Mouse (Mus musculus) gastrocnemius, postnatal 36 days (tissue): ENCODE data around the gene Cd248. TPM values are rescaled to one million over a fixed set of nuclear protein-coding genes. Genes with fewer than 3 reads are reported as not detected.
A peak's percentile ranks its signal among the peaks of the same experiment; 100 is the strongest.

Source experiments
- DNase-seq, 2 experiments: peaks; one replicate each; pipeline ENCODE4 v3.0.0; 2022
- intact Hi-C: fragments of 180-260 bp; cut with DNase I; formaldehyde crosslinking; loops from one replicate; pipeline ENCODE4 v1.15.1; 2025
- long read RNA-seq, 2 experiments: library from polyadenylated mRNA; stranded (forward); transcript quantifications; one replicate each; pipeline ENCODE4 v2.0.0; 2021
- total RNA-seq, 2 experiments: library from RNA; stranded (reverse); gene quantifications; 2 replicates each; pipeline ENCODE4 v1.2.3; 2021

The Cd248 gene
- total RNA-seq: 10 to 100 TPM; 12.4 to 12.5 TPM
- long read RNA-seq, experiment 1, transcript Cd248-201 (1 exons, 2,605 nt): major isoform, 13 of 13 reads
- long read RNA-seq, experiment 1, partial matches to known transcripts: 0 of 13 reads
- long read RNA-seq, experiment 1, other reads (novel, unspliced or antisense): 0 of 13 reads
- long read RNA-seq, experiment 2, transcript Cd248-201 (1 exons, 2,605 nt): major isoform, 14 of 14 reads
- long read RNA-seq, experiment 2, partial matches to known transcripts: 0 of 14 reads
- long read RNA-seq, experiment 2, other reads (novel, unspliced or antisense): 0 of 14 reads

- peak; percentile 74 to 79 for DNase-seq
- intact Hi-C loops: no loop called here
Observed at GRCm38 (mm10) chr19:5067867-5068569, at the start of gene Cd248. TSS of gene Cd248 (plus strand) at chr19:5068078.

GRCm38 (mm10) chr19:5018191-5018590 lies 49.7 kb upstream of the Cd248 start:
- DNase-seq: no peak
- intact Hi-C loops: no loop called here

- intact Hi-C loops: no loop called here
Observed at GRCm38 (mm10) chr19:5021416-5021815, 46.5 kb upstream of the Cd248 start.

GRCm38 (mm10) chr19:5023621-5024479 lies 44.0 kb upstream of the Cd248 start, which contains the start of gene Slc29a2:
TSS of gene Slc29a2 (plus strand) at chr19:5023860.
- intact Hi-C loops: no loop called here

More at GRCm38 (mm10) chr19:5021416-5021815, 46.5 kb upstream of the Cd248 start:
- no peak for DNase-seq

GRCm38 (mm10) chr19:5026111-5026510 lies 41.8 kb upstream of the Cd248 start:
- no peak for DNase-seq
- intact Hi-C loops: no loop called here

More at GRCm38 (mm10) chr19:5023621-5024479, 44.0 kb upstream of the Cd248 start, which contains the start of gene Slc29a2:
- peak; percentile 84 to 91 for DNase-seq

GRCm38 (mm10) chr19:5032686-5033085 lies 35.2 kb upstream of the Cd248 start:
- intact Hi-C loops: no loop called here
- DNase-seq: no peak

- intact Hi-C loops: no loop called here
- DNase-seq: no peak
Observed at GRCm38 (mm10) chr19:5036577-5036976, 31.3 kb upstream of the Cd248 start.

- intact Hi-C loops: no loop called here
- peak; percentile 74 to 76 for DNase-seq
Observed at GRCm38 (mm10) chr19:5037678-5038571, 30.0 kb upstream of the Cd248 start.

- peak; percentile 80 to 87 for DNase-seq
- intact Hi-C loops: no loop called here
Observed at GRCm38 (mm10) chr19:5038709-5039156, 29.1 kb upstream of the Cd248 start, which contains the start of the genes B4gat1 and AC124502.3. TSS of gene B4gat1 (plus strand) at chr19:5038826. TSS of gene AC124502.3 (plus strand) at chr19:5038891.

GRCm38 (mm10) chr19:5039301-5040114 lies 28.4 kb upstream of the Cd248 start:
- intact Hi-C loops: no loop called here
- peak in 1 of 2 experiments; percentile 20 for DNase-seq

- peak; percentile 85 to 86 for DNase-seq
- intact Hi-C loops: no loop called here
Observed at GRCm38 (mm10) chr19:5040862-5041523, 26.9 kb upstream of the Cd248 start, which contains the start of gene Brms1. TSS of gene Brms1 (plus strand) at chr19:5041354.

- DNase-seq: no peak
- intact Hi-C loops: no loop called here
Observed at GRCm38 (mm10) chr19:5041588-5041987, 26.3 kb upstream of the Cd248 start.

GRCm38 (mm10) chr19:5045531-5045930 lies 22.3 kb upstream of the Cd248 start:
- intact Hi-C loops: no loop called here
- no peak for DNase-seq

- DNase-seq: no peak
- intact Hi-C loops: no loop called here
Observed at GRCm38 (mm10) chr19:5048138-5049056, 19.5 kb upstream of the Cd248 start.

GRCm38 (mm10) chr19:5049325-5049724 lies 18.6 kb upstream of the Cd248 start:
- intact Hi-C loops: no loop called here
- no peak for DNase-seq

- DNase-seq: peak in 1 of 2 experiments; percentile 43
Observed at GRCm38 (mm10) chr19:5050047-5050905, 17.6 kb upstream of the Cd248 start, which contains the start of gene Rin1. TSS of gene Rin1 (plus strand) at chr19:5050481.

More at GRCm38 (mm10) chr19:5050047-5050905, 17.6 kb upstream of the Cd248 start, which contains the start of gene Rin1:
- intact Hi-C loops: no loop called here
